Mouse (Mus musculus): ENCODE results near the gene Fbxl12. TPM values are rescaled to one million over a fixed set of nuclear protein-coding genes. Genes with fewer than 3 reads are reported as not detected.

The Fbxl12 gene
- total and polyA plus RNA-seq, 3 experiments, result 4.0 to 13.7 (median 5.0) TPM

DNA sequence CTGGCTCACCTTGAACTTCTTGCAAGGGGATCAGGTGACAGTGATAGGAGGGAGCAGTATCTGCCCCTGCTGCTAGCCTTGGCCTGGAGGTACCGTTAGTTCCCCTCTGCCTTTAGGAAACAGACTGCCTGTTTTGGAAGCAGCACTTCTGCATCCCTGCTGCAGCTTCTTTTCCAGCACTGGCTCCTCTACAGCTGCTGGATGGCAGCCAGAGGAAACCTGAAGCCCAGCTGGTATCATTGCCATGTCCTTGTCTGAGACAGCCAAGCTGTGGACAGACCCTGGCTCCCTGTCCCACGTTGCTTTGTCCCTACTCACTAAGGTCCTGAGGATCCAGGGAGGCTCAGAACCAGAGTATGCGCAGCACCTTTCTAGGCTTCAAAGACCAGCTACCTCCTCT lies 13.0 kb upstream of the Fbxl12 start:
- Histone ChIP-seq H3K4me3 (replicated peaks in 1 of 3; ENCODE audit: low read depth in 2 of 3, low read length in 2 of 3, poor library complexity in 1 of 3) (no peak overlapping the region), H3K36me3 (replicated peaks in 1 of 2; ENCODE audit: control insufficient read depth in 1 of 2, insufficient read depth in 1 of 2, low read length in 1 of 2) (peaks cover 77 to 91% of the 10 kb centered on the region in 2 experiments), H3K4me1 (ENCODE audit: control insufficient read depth in 1 of 2, insufficient read depth in 2 of 2) (peaks cover 11 to 32% of the 10 kb centered on the region in 2 experiments; a peak in 3 of 4 replicates), H3K4me2 (ENCODE audit: insufficient read depth, low read depth, poor library complexity, severe bottlenecking) (no peak overlapping the region), H3K27ac (ENCODE audit: insufficient read depth, low read depth) (no peak overlapping the region), H3K9ac (ENCODE audit: insufficient read depth, low read depth) (no peak overlapping the region), H3K79me2 (replicated peaks; ENCODE audit: control insufficient read depth, extremely low read depth, insufficient read depth, poor library complexity, severe bottlenecking) (peaks cover 57% of the 10 kb centered on the region), H3K9me3 (replicated peaks; ENCODE audit: low read length) (no peaks in the 10 kb centered on the region), H3K27me3 (replicated peaks) (no peaks in the 10 kb centered on the region)
- no peak for TF ChIP-seq TCF12 (IDR thresholded peaks at IDR 0.05; ENCODE audit: low read depth, low read length)
- no peak for TF ChIP-seq MYC (IDR thresholded peaks at IDR 0.05; ENCODE audit: low read depth, low read length)
- no peak for TF ChIP-seq SIN3A (IDR thresholded peaks at IDR 0.05; ENCODE audit: low read length)
- no peak for TF ChIP-seq CHD1 (IDR thresholded peaks at IDR 0.05; ENCODE audit: low read depth, low read length)
- no peak for TF ChIP-seq ZMIZ1 (IDR thresholded peaks at IDR 0.05; ENCODE audit: low read depth, low read length)
- TF ChIP-seq MXI1 (IDR thresholded peaks at IDR 0.05; ENCODE audit: low read depth, low read length), result no peak
- DNase-seq (ENCODE audit: extremely low read depth), result no peak
- dilution Hi-C loops (cut with MboI; ENCODE audit: extremely low pct_ligation_motif_present, extremely low pct_unique_long_range_greater_than_20kb, low sequenced_read_pairs), result no loop called here
- in situ Hi-C loops (cut with MboI; ENCODE audit: low pct_ligation_motif_present, low pct_unique_long_range_greater_than_20kb, low sequenced_read_pairs), result no loop called here

DNA sequence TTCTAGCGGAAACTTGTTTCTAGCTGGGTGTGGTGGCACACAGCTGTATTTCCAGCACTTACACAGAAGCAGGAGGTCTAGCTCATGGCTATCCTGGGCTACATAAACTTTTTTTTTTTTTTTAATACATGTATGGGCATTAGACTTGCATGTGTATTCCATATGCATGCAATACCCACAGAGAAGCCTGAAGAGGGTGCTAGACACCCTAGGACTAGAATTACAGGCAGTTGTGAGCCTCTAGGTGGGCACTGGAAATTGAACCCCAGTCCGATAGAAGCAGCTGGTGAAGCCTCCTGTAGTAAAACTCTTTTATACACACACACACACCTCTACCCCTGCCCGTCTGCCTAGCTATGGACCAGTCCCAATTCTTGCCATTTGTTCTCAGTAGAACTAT lies 9.3 kb upstream of the Fbxl12 start:
- Histone ChIP-seq H3K9me3 (replicated peaks; ENCODE audit: low read length) (no peaks in the 10 kb centered on the region), H3K36me3 (replicated peaks in 1 of 2; ENCODE audit: control insufficient read depth in 1 of 2, insufficient read depth in 1 of 2, low read length in 1 of 2) (peaks cover 49 to 61% of the 10 kb centered on the region in 2 experiments), H3K4me2 (ENCODE audit: insufficient read depth, low read depth, poor library complexity, severe bottlenecking) (no peak overlapping the region), H3K4me1 (ENCODE audit: control insufficient read depth in 1 of 2, insufficient read depth in 2 of 2) (peaks cover 14 to 39% of the 10 kb centered on the region in 2 experiments; a peak in 3 of 4 replicates), H3K4me3 (replicated peaks in 1 of 3; ENCODE audit: low read depth in 2 of 3, low read length in 2 of 3, poor library complexity in 1 of 3) (no peak overlapping the region), H3K79me2 (replicated peaks; ENCODE audit: control insufficient read depth, extremely low read depth, insufficient read depth, poor library complexity, severe bottlenecking) (peaks cover 52% of the 10 kb centered on the region), H3K9ac (ENCODE audit: insufficient read depth, low read depth) (no peak overlapping the region), H3K27me3 (replicated peaks) (no peaks in the 10 kb centered on the region), H3K27ac (ENCODE audit: insufficient read depth, low read depth) (no peak overlapping the region)
- TF ChIP-seq CTCF (conservative IDR thresholded peaks at IDR 0.05 in 1 of 2, IDR thresholded peaks at IDR 0.05 in 1 of 2; ENCODE audit: low read depth in 2 of 2, low read length in 2 of 2) (peak in 1 of 2 experiments; percentile 6; a peak in 1 of 4 replicates), CHD2 (IDR thresholded peaks at IDR 0.05; ENCODE audit: low read length) (no peak)
- DNase-seq (ENCODE audit: extremely low read depth), result no peak
- in situ Hi-C loops (cut with MboI; ENCODE audit: low pct_ligation_motif_present, low pct_unique_long_range_greater_than_20kb, low sequenced_read_pairs) (no loop called here), dilution Hi-C loops (cut with MboI; ENCODE audit: extremely low pct_ligation_motif_present, extremely low pct_unique_long_range_greater_than_20kb, low sequenced_read_pairs) (no loop called here)

DNA sequence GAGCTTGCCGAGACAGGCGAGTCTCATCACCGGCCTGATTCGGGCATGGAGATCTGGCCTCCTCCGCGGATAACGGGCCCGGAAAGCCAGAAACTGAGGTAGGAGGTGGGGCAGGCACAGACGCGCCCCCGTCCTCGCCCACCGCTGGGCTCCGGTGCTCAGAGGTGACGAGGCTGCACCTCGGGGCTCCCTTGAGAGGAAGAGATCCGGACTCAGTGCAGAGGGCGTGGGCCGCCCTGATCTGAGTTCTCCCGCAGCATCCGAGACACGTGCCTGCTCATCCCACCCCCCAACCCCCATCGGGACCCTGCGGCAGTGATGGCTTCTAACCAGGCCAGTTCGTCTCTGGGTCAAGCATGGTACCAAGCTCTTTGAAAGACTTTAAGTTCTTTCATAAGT lies 7.7 kb upstream of the Fbxl12 start:
- peaks cover 34 to 62% of the 10 kb centered on the region in 2 experiments for H3K36me3 ChIP-seq (replicated peaks in 1 of 2; ENCODE audit: control insufficient read depth in 1 of 2, insufficient read depth in 1 of 2, low read length in 1 of 2)
- H3K4me3 ChIP-seq (replicated peaks in 1 of 3; ENCODE audit: low read depth in 2 of 3, low read length in 2 of 3, poor library complexity in 1 of 3), result peak overlapping the region; percentile 92 to 99 (median 97)
- H3K9ac ChIP-seq (ENCODE audit: insufficient read depth, low read depth), result peak overlapping the region; percentile 85
- DNase-seq (ENCODE audit: extremely low read depth), result no peak
- H3K27me3 ChIP-seq (replicated peaks), result no peaks in the 10 kb centered on the region
- H3K4me1 ChIP-seq (ENCODE audit: control insufficient read depth in 1 of 2, insufficient read depth in 2 of 2), result peaks cover 14 to 39% of the 10 kb centered on the region in 2 experiments; a peak in 3 of 4 replicates
- dilution Hi-C loops (cut with MboI; ENCODE audit: extremely low pct_ligation_motif_present, extremely low pct_unique_long_range_greater_than_20kb, low sequenced_read_pairs), result no loop called here
- H3K4me2 ChIP-seq (ENCODE audit: insufficient read depth, low read depth, poor library complexity, severe bottlenecking), result peak overlapping the region; percentile 98
- no peak overlapping the region for H3K27ac ChIP-seq (ENCODE audit: insufficient read depth, low read depth)
- peaks cover 47% of the 10 kb centered on the region for H3K79me2 ChIP-seq (replicated peaks; ENCODE audit: control insufficient read depth, extremely low read depth, insufficient read depth, poor library complexity, severe bottlenecking)
- TF ChIP-seq KAT2A (IDR thresholded peaks at IDR 0.05; ENCODE audit: insufficient replicate concordance, low read length) (no peak), MYC (IDR thresholded peaks at IDR 0.05; ENCODE audit: low read depth, low read length) (peak; percentile 71), MAX (IDR thresholded peaks at IDR 0.05; ENCODE audit: low read length) (peak; percentile 17), BHLHE40 (IDR thresholded peaks at IDR 0.05; ENCODE audit: low read depth, low read length) (peak; percentile 67; the same call in 1 of the 2 replicates), MXI1 (IDR thresholded peaks at IDR 0.05; ENCODE audit: low read depth, low read length) (peak; percentile 75)
- in situ Hi-C loops (cut with MboI; ENCODE audit: low pct_ligation_motif_present, low pct_unique_long_range_greater_than_20kb, low sequenced_read_pairs), result no loop called here
- H3K9me3 ChIP-seq (replicated peaks; ENCODE audit: low read length), result no peaks in the 10 kb centered on the region
